Mouse (Mus musculus) spleen, adult 18-20 months (tissue): Measurements from ENCODE around the gene 2210407C18Rik.
A peak's percentile ranks its signal among the peaks of the same experiment; 100 is the strongest.

ENCODE experiments used
- DNase-seq, 2 experiments: peaks; one replicate each; pipeline ENCODE4 v3.0.0; 2022; ENCODE audit warnings: mixed read lengths in 2 of 2

2210407C18Rik gene

GRCm38 (mm10) chr11:58615975-58616374 is at the start of gene 2210407C18Rik:
Gene 2210407C18Rik, minus strand, starts transcription at chr11:58616075.
- no peak for DNase-seq

DNA sequence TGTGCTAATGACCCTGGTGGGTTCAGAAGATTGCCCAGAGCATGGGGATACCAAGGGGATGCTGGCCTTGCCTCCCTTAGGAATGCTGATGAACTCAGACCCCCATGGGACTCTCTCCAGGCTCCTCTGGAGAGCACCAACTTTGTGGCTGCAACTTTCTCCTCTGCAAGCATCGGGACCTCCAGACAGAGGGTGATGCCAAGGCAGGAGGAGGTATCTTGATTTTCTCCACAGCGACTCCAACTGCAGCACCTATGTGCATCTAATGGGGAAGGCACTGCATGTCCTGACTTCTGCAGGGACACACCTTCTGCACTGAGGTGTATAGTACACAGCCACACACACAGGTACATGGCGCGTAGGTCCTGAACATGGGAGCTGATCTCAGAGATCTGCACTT is 42.7 kb upstream of the 2210407C18Rik start, which contains the start of gene Olfr322:
Gene Olfr322 (plus strand): TSS at position 187 of the 400 bp plus-strand sequence.
- DNase-seq: no peak

DNA sequence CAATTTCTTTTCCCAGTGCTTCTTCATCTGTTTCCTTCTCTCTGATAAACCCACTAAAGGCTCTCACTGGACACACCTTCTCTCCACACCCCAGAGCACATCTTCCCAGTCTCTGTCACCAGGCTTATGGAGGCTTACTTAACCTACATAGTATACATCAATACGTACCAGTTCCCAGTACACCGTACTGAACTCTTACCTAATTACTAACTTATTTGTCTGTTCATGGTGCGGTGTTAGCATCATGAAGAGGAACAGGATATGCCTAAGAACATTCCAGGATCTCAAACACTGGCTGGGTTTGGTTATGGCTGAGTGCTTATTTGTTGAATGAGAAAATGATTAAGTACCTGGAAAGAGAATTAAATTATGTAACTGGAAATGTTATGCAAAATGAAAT is 39.3 kb upstream of the 2210407C18Rik start:
- DNase-seq: no peak

- peak in 1 of 2 experiments; percentile 37 for DNase-seq
Observed at GRCm38 (mm10) chr11:58643350-58643749, 27.5 kb upstream of the 2210407C18Rik start.

DNA sequence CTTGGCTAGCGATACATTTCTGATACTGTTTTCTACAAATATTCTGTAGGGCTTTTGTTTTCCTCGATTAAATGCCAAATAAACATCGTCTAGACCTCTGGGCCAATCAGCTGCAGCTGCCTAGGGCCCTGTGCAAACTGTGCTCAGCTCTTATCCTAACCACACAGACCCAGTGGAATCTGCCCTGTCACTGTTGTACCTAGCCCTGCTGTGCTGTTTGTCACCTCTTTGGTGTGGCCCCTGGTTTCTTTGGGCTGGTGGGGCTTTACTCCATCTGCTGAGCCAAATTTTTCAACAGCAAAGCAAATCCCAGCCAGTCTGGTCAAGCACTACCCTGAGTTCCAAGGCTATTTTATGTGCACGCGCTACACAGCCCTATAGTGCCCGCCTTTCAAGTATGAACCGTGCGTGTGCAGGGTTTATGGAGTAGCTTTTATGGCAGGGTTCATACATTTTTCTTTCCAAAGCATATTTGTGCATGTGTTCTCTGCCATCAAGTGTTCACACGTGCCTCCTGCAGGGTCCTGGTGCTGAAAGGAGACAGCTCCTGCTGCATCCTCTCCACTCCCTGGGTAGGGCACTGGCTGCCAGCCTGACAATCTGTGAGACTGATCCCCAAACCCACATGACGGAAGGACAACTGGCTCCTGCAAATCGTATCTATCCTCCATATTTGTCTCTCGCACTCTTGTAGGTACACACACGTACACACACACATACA is 25.9 kb upstream of the 2210407C18Rik start:
- no peak for DNase-seq

DNA sequence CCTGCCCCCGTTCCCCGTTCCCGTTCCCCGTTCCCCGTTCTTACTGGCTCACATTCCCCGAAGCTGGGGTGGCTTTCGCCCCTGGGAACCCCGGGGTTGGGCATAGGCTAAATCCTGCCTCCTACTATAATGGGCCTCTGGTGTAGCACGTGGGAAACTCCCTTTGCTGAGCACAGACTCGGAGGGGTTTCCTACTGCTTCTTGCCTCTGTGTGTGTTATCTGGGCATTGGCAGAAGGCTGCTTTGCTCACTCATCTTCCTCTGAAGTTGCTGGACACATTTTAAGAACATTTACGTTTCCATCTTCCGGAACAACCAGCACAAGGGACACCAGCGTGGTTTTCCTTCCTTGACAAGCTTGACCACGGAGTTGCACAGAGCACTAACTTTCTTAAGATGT is 25.2 kb upstream of the 2210407C18Rik start:
- DNase-seq: no peak

- no peak for DNase-seq
Observed at GRCm38 (mm10) chr11:58640272-58640867, 24.5 kb upstream of the 2210407C18Rik start, which contains the start of gene Trim58. Gene Trim58, plus strand, starts transcription at chr11:58640465.

GRCm38 (mm10) chr11:58638176-58638701 is 22.4 kb upstream of the 2210407C18Rik start:
- DNase-seq: no peak

DNA sequence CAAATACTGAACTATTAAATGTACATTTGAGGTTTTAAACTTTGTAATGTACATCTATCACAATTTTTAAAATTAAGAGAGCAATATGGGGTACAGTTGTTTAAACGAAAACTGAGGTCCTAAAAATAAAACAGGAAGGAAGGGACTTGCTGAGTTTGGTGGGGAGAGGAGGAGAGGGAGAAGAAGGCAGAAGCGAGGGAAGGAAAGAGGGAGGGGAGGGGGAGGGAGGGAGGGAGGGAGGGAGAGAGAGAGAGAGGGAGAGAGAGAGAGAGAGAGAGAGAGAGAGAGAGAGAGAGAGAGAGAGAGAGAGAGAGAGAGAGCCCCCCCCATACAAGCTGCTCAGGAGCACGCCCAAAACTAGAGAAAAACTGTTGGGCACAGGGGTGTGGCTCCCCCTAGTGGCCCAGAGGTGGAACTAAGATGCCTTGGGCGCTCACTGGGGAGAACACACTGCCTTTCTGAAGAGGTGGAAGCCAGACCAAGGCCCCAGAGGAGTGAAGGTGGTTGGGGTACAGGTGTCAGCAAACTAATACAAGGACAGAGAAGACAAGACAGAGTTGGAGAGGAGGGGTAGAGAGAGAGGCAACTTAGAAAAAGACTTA is 20.6 kb upstream of the 2210407C18Rik start:
- peak in 1 of 2 experiments; percentile 39 for DNase-seq

DNA sequence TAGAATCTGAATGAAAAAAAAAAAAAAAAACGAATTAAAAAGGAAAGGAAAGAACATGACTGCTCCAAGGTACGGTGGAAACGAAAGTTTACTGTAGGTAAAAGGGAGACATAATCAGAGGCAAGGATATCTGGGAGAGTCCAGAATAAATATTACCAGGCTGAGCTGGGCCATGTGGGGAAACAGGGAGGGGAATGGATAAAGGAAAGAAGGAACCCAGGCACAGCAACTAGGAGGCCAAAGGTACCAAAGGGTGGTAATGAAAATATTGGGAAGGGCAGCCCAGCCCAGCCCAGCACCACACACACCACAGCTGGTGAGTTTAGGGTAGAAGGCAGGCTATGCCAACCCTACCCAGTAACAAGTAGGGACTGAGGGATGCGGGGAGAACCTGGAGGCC is 19.0 kb upstream of the 2210407C18Rik start:
- DNase-seq: no peak

DNA sequence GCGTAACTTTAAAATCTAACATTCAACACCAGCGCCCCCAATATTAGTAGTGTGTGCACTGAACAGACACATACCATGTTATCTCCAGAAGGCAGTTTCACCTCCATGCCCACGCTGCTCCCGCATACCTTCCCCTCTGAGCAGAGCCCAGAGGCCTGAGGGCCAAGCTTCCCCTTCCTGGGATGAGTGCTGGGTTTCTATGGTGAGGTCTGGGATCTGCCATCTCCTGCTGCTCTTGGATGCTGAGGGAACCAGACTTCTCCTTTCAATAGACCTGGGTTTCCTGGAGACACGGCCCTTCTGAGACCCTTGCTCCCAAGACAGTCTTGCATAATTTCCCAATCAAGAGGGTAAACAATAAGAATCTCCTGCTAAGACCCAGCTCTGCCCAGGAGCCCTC is 14.5 kb upstream of the 2210407C18Rik start, which contains the start of gene Olfr323:
Gene Olfr323 (minus strand): TSS at position 101 of the 400 bp plus-strand sequence.
- no peak for DNase-seq

GRCm38 (mm10) chr11:58626146-58626545 is 10.3 kb upstream of the 2210407C18Rik start:
- DNase-seq: no peak

- no peak for DNase-seq
Observed at GRCm38 (mm10) chr11:58618793-58619192, 2.9 kb upstream of the 2210407C18Rik start.

DNA sequence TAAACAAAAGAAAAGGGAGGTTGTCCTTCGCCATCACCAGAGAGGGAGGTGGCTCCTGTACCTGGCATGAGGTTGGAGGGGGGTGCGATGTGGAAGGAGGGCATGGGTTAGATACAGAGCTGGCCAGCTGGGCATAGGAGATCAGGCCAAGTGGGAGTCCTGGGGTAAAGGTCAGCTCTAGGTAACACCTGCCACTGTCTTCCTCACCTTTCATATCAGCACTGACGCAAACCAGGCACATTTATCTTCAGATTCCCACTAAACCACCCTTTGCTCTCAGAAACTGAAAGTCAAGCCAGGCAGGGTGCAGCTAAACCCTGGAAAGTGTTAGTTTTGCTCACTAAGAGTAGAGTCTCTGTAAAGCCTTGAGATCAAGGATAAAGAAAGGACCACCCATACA is 2.5 kb upstream of the 2210407C18Rik start:
- no peak for DNase-seq

DNA sequence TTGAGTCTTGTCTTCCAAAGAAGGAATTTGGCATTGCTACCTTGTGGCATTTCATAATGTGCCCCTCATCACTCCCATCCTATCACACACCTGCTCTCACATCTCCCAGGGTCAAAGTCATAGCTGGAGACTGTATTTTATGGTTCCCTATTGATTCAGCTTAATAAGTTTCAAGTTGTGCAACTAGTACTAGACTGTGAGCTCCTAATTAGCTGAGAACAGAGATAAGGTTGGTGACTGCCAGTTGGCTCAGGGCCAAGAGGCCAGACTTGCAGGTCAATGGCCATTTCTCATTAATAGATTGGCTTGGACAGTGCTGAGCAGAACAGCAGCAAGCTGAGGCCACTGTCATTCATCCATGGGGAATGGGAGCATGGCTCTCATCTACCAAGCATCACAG is 1.3 kb downstream of the 2210407C18Rik start:
- DNase-seq: no peak

- no peak for DNase-seq
Observed at GRCm38 (mm10) chr11:58613359-58613758, 2.5 kb downstream of the 2210407C18Rik start.

- DNase-seq: no peak
Observed at GRCm38 (mm10) chr11:58607030-58607429, 8.8 kb downstream of the 2210407C18Rik start.

DNA sequence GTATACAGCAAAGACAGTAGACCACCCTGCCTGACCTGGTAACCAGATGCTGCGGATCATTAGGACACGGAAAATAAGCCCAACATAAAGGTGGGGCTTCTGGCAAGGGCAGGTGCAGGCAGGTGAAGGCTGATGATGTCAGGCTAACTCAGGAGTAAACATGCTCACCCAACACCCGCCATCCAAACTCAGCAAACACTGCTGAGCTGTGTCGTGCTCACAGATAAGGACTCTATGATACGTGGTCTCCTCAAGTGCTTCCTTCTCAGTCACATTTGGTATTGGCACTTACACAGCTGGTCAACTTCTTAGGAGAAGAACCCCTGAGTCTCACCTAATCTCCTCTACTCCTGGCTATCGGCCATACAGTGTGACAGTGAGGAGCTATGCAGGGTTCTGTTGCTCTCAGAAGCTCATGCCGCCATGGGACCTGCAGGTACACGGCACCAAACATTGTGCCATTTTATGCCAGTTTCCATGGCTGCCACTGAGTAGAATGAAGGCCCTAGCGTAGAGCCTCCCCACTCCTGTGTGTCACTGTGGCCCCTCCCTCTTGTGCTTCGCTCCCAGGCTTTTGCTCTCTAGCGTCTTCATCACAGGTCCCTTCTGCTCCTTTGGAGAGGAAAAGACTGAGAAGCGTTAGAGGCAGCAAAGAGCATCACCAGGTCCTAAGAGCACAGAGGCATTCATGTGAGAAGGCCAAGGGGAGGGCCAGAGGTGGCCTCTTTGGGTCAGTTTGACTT is 9.5 kb downstream of the 2210407C18Rik start:
- no peak for DNase-seq

GRCm38 (mm10) chr11:58605228-58605627 is 10.6 kb downstream of the 2210407C18Rik start:
- no peak for DNase-seq

DNA sequence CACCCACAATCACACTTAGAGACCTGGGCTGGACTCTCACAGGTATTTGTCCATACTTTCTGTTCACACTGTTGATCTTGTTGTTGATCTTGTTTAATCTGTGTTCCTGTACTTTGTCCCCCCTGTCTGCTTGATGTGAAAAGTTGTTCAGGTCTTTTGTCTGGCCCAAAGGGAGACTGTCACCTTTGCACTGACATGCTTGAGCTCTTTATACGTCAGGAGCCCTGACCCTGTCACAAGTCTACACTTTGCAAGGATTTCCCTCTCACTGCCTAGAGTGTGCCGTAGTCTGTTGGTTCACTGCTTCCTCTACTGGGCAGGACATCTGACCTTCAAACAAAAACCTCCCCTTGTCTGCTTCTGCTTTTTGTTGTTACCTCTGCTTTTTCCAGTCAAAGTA is 11.2 kb downstream of the 2210407C18Rik start:
- no peak for DNase-seq

GRCm38 (mm10) chr11:58602800-58603560 is 12.9 kb downstream of the 2210407C18Rik start:
- no peak for DNase-seq

DNA sequence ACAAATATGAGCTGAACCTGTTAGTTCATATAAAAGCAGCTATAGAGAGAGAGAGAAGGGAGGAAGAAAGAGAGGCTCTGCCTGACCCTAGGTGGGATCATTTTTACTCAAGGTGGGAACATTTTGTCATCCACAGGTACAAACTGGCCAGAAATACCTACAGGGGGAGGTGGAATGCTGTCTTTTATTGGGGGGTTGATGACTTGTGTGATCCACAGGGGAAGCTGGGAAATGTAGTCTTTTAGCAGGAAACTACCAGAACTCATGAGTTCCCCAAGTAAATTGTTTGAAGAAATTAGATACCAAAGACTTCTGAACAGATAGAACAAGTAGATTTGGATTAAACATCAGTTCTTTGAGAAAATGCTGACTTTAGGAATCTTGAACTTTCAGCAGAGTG is 13.8 kb downstream of the 2210407C18Rik start:
- no peak for DNase-seq
